Mouse (Mus musculus) adipocyte (in vitro differentiated cells): Measurements from ENCODE around the gene Gm11938.
"Not testable (repeated sequence)": the region's sequence is repeated elsewhere in the genome, so short reads cannot be mapped to it uniquely, and the experiment has no call there.

Experiments used
- DNase-seq: peaks from one replicate; pipeline ENCODE4 v3.0.0-alpha.2; 2016; ENCODE audit warnings: low spot score

The Gm11938 gene

DNA sequence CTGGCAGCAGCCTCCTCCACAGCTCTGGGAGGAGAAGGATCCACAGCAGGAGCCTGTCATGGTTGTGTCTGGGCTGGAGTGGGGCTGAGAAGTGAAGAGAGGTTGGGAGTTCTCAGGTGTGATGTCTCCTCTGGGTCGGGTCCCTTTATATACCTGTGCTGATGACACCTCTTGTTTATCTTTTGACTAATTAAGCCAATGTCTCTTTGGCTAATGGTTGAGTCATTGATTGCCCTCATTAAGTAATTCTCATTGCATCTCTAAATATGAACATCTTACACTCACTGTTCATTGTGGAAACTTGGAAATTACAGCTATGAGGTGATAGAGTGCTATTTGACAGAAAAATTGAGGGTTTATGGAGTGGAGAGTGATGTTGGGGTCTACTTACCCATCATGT, at the start of gene Gm11938:
TSS of gene Gm11938 (minus strand) at position 101 of the 400 bp plus-strand sequence.
- DNase-seq = not testable (repeated sequence)

GRCm38 (mm10) chr11:99650136-99650535, 47.0 kb upstream of the Gm11938 start, which contains the start of gene Gm11555:
TSS of gene Gm11555 (minus strand) at chr11:99650236.
- DNase-seq = no peak

- no peak for DNase-seq
Observed at GRCm38 (mm10) chr11:99646444-99646843, 43.3 kb upstream of the Gm11938 start.

- no peak for DNase-seq
Observed at GRCm38 (mm10) chr11:99644351-99644750, 41.2 kb upstream of the Gm11938 start.

- DNase-seq = not testable (repeated sequence)
Observed at GRCm38 (mm10) chr11:99643635-99644139, 40.6 kb upstream of the Gm11938 start, which contains the start of gene Krtap4-7. TSS of gene Krtap4-7 (minus strand) at chr11:99644089.

- DNase-seq = no peak
Observed at GRCm38 (mm10) chr11:99640926-99641325, 37.8 kb upstream of the Gm11938 start.

DNA sequence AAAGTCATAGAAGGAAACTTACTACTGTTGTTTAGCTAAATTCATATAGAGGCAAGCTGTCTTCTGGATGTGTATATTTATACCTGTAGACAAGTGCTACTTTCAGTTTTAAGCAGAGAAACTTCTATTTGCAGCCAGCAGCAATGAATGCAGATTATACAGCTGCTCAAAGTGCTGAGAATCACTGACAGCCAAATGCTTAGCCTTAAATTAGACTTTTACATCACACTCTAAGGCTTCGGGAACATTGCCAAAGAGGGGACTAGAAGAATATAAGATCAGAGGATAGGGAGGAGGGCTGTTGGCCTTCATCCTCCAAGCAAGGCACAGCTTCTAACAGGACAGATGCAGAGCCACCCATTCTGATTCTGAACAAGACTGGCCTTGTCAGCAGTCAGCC, 34.0 kb upstream of the Gm11938 start:
- no peak for DNase-seq

DNA sequence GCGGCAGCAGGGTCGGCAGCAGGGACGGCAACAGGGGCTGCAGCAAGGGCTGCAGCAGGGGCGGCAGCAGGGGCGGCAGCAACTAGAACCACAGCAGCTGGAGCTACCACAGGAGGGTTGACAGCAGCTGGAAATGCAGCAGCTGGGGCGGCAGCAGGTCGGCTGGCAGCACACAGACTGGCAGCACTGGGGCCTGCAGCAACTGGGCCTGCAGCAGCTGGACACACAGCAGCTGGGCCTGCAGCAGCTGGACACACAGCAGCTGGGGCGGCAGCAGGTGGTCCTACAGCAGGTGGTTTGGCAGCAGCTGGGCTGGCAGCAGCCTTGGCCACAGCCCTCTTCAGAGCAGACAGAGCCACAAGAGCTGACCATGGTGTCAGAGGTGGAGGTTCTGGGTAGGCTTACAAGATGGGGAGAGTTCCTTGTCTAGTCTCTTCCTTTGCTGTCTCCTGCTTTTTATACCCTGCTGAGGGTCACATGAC, 31.6 kb upstream of the Gm11938 start, which contains the start of gene Krtap4-2:
TSS of gene Krtap4-2 (minus strand) at position 432 of the 482 bp plus-strand sequence.
- no peak for DNase-seq

GRCm38 (mm10) chr11:99633293-99633692, 30.2 kb upstream of the Gm11938 start:
- DNase-seq = no peak

DNA sequence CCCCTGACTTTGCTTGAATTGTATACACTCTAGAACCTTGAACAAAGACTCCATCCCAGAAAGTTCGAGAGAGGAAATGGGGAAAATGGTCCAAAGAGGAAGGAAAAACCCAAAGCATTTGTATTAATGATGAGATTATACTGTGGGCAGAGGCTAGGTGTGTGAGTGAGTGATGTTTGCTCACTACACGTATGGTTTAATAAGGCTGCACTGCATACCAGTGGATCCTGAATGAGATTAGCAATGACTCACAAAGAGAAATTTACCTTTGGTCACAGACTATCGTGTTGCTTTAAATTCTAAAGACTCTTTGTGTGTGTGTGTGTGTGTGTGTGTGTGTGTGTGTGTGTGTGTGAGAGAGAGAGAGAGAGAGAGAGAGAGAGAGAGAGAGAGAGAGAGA, 27.8 kb upstream of the Gm11938 start:
- DNase-seq = no peak

DNA sequence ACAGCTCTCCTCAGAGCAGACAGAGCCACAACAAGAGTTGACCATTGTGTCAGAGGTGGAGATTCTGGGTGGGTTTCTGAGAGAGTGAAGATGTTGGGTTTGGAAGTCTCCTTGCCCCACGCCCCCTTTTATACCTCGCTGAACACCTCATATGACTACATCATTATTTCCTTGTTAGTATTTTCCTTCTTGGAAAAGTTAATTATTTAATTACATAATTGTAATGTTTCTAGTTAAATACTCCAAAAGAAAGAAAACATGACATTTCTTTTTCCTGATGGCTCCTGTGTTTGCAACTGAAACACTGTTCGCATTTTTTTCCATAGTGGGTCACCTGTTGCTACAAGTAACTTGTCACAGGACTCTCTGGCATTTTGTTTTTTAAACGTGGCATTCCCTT, 25.0 kb upstream of the Gm11938 start, which contains the start of gene Krtap4-1:
TSS of gene Krtap4-1 (minus strand) at position 101 of the 400 bp plus-strand sequence.
- DNase-seq = no peak

- no peak for DNase-seq
Observed at GRCm38 (mm10) chr11:99620335-99620734, 17.2 kb upstream of the Gm11938 start, which contains the start of gene Gm11562. TSS of gene Gm11562 (minus strand) at chr11:99620435.

DNA sequence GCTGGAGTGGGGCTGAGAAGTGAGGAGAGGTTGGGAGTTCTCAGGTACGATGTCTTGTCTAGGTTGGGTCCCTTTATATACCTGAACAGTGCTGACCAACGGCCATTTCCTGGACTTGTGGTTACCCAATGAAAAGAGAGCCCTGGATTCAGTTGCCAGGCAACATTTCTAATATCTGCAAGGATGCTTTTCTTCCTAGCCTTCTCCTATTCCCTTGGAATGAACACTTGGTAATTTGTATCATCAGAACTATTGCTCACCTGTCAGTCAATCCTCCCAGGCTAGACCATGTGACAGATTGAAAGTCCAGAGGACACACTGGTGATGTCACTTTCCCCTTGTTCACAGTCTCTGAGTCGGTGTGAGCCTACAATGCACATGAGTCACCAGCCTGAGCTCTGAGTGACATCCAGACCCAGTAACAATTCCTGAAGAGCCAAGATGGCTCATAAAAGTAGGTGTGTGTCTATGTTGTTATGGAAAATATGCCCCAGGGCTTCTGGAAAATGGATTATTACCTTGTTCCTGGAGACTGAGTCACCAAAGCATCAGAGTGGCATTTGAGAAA, 11.8 kb upstream of the Gm11938 start, which contains the start of gene Krtap2-4:
TSS of gene Krtap2-4 (minus strand) at position 51 of the 568 bp plus-strand sequence.
- no peak for DNase-seq

GRCm38 (mm10) chr11:99610089-99610488, 7.0 kb upstream of the Gm11938 start, which contains the start of gene Gm11937:
TSS of gene Gm11937 (minus strand) at chr11:99610189.
- not testable (repeated sequence) for DNase-seq

DNA sequence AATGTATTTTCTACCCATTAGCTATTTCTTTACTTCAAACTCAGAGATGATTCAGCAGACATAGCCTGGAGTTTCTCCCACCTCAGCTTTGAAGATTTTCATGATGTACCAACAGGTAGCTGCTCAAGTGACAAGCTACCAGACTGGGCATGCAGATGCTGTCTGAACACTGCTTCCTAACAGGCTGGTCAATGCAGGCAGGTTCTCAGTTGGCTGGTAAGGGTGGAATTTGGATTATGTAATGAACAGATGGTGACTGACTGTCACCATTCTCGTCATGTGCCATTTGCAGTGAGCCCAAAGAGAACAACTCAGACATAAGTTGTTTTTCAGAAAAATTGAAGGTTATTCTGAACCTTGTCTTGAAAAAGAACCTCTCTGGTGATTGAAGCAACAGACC, 6.0 kb upstream of the Gm11938 start:
- DNase-seq = no peak

DNA sequence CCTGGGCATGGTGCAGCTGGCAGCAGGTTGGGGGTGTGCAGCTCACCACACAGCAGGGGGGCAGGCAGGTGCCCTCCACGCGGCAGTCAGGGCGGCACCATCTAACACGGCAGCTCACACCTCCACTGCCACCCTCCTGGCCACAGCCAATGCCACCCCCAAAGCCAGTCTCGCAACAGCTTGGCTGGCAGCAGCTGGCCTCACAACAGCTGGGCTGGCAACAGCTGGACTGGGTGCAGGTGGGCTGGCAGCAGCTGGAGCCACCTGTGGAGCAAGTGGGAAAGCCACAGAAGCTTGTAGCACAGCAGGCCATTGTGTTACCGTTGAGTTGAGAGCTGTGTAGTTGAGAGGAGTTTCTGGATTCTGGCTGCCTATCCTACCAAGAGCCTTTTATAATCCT, 5.4 kb downstream of the Gm11938 start, which contains the start of gene Krtap9-3:
TSS of gene Krtap9-3 (minus strand) at position 364 of the 400 bp plus-strand sequence.
- DNase-seq = not testable (repeated sequence)

DNA sequence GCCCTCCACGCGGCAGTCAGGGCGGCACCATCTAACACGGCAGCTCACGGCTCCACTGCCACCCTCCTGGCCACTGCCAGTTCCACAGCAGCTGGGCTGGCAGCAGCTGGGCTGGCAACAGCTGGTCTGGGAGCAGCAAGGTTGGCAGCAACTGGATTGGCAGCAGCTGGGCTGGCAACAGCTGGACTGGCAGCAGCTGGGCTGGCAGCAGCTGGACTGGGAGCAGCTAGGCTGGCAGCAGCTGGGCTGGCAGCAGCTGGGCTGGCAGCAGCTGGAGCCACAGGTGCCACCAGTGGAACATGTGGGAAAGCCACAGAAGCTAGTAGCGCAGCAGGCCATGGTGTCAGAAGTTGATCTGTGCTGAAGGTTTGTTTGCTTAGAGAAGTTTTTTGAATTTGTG, 12.1 kb downstream of the Gm11938 start, which contains the start of gene Krtap1-3:
TSS of gene Krtap1-3 (minus strand) at position 359 of the 400 bp plus-strand sequence.
- DNase-seq = peak; percentile 10

- DNase-seq = no peak
Observed at GRCm38 (mm10) chr11:99585096-99585495, 18.0 kb downstream of the Gm11938 start.

- no peak for DNase-seq
Observed at GRCm38 (mm10) chr11:99583245-99583704, 19.8 kb downstream of the Gm11938 start, which contains the start of gene Krtap1-4. TSS of gene Krtap1-4 (minus strand) at chr11:99583654.

- DNase-seq = no peak
Observed at GRCm38 (mm10) chr11:99581564-99581963, 21.5 kb downstream of the Gm11938 start.

- DNase-seq = no peak
Observed at GRCm38 (mm10) chr11:99581051-99581450, 22.1 kb downstream of the Gm11938 start.

GRCm38 (mm10) chr11:99580636-99581035, 22.5 kb downstream of the Gm11938 start, which contains the start of gene Krtap1-5:
TSS of gene Krtap1-5 (minus strand) at chr11:99581016.
- no peak for DNase-seq

- peak; percentile 40 for DNase-seq
Observed at GRCm38 (mm10) chr11:99574106-99574505, 29.0 kb downstream of the Gm11938 start.
